Mouse (Mus musculus): ENCODE measurements at regions not wholly inside any gene's neighbourhood (a gene's known extent, or its start where the extent isn't known, plus 50 kb on each side); places are given as distances from the start of the nearest gene placed in this dataset.
A peak's percentile ranks its signal among the peaks of the same experiment; 100 is the strongest.

GRCm38 (mm10) chr9:115545792-115546191, 235.6 kb upstream of the Stt3b start:
- DNase-seq (ENCODE audit: low spot score in 2 of 2) = no peak

- no peak for DNase-seq (ENCODE audit: low spot score in 2 of 2)
Measured at GRCm38 (mm10) chr9:115547625-115548325, 237.6 kb upstream of the Stt3b start.

- DNase-seq (ENCODE audit: low spot score in 2 of 2) = peak in 1 of 2 experiments; percentile 21
Measured at GRCm38 (mm10) chr9:115548722-115549349, 238.6 kb upstream of the Stt3b start.

- DNase-seq (ENCODE audit: low spot score in 2 of 2) = no peak
Measured at GRCm38 (mm10) chr9:115551080-115551479, 240.9 kb upstream of the Stt3b start.

- no peak for DNase-seq (ENCODE audit: low spot score in 2 of 2)
Measured at GRCm38 (mm10) chr9:115551501-115551900, 241.3 kb upstream of the Stt3b start.

GRCm38 (mm10) chr9:115558131-115558530, 247.9 kb upstream of the Stt3b start:
- no peak for DNase-seq (ENCODE audit: low spot score in 2 of 2)

GRCm38 (mm10) chr9:115559521-115559920, 249.3 kb upstream of the Stt3b start:
- no peak for DNase-seq (ENCODE audit: low spot score in 2 of 2)

GRCm38 (mm10) chr9:115561207-115561606, 251.0 kb upstream of the Stt3b start:
- DNase-seq (ENCODE audit: low spot score in 2 of 2) = no peak

- no peak for DNase-seq (ENCODE audit: low spot score in 2 of 2)
Measured at GRCm38 (mm10) chr9:115562783-115563182, 252.6 kb upstream of the Stt3b start.

GRCm38 (mm10) chr9:115564366-115564765, 254.1 kb upstream of the Stt3b start:
- DNase-seq (ENCODE audit: low spot score in 2 of 2) = no peak

GRCm38 (mm10) chr9:115568693-115569334, 258.6 kb upstream of the Stt3b start:
- DNase-seq (ENCODE audit: low spot score in 2 of 2) = no peak

GRCm38 (mm10) chr9:115570998-115571397, 260.8 kb upstream of the Stt3b start:
- no peak for DNase-seq (ENCODE audit: low spot score in 2 of 2)

- no peak for DNase-seq (ENCODE audit: low spot score in 2 of 2)
Measured at GRCm38 (mm10) chr9:115581116-115581515, 270.9 kb upstream of the Stt3b start.

- DNase-seq (ENCODE audit: low spot score in 2 of 2) = no peak
Measured at GRCm38 (mm10) chr9:115583548-115583947, 273.3 kb upstream of the Stt3b start.

- no peak for DNase-seq (ENCODE audit: low spot score in 2 of 2)
Measured at GRCm38 (mm10) chr9:115584874-115585273, 274.7 kb upstream of the Stt3b start.

- DNase-seq (ENCODE audit: low spot score in 2 of 2) = no peak
Measured at GRCm38 (mm10) chr9:115592466-115592865, 282.2 kb upstream of the Stt3b start.

GRCm38 (mm10) chr9:115600228-115600627, 290.0 kb upstream of the Stt3b start:
- DNase-seq (ENCODE audit: low spot score in 2 of 2) = no peak

GRCm38 (mm10) chr9:115600826-115601225, 290.6 kb upstream of the Stt3b start:
- no peak for DNase-seq (ENCODE audit: low spot score in 2 of 2)

GRCm38 (mm10) chr9:115602772-115603171, 292.6 kb upstream of the Stt3b start:
- no peak for DNase-seq (ENCODE audit: low spot score in 2 of 2)

GRCm38 (mm10) chr9:115604450-115604849, 294.2 kb upstream of the Stt3b start:
- DNase-seq (ENCODE audit: low spot score in 2 of 2) = no peak

- DNase-seq (ENCODE audit: low spot score in 2 of 2) = no peak
Measured at GRCm38 (mm10) chr9:115604968-115605682, 294.9 kb upstream of the Stt3b start.

GRCm38 (mm10) chr9:115607961-115608360, 297.7 kb upstream of the Stt3b start:
- DNase-seq (ENCODE audit: low spot score in 2 of 2) = no peak

Data from urinary bladder, postnatal 4 days (tissue).